Mouse (Mus musculus) spleen, adult 2 months (tissue): Measurements from ENCODE around the gene Ly6g5c. TPM values are rescaled to one million over a fixed set of nuclear protein-coding genes. Genes with fewer than 3 reads are reported as not detected.

ENCODE experiments used
- DNase-seq, 2 experiments: peaks; one replicate each; pipeline versions ENCODE4 v3.0.0 to v3.0.0-alpha.2; 2012 to 2021; ENCODE audit warnings: low spot score in 2 of 2, low read depth in 1 of 2
- H3K27ac ChIP-seq: fragments of 200-500 bp; 2 replicates; pipeline ENCODE4 v1.5.1; 2012; ENCODE audit warnings: low read length, inconsistent platforms; ENCODE audit not compliant: insufficient read depth
- H3K27me3 ChIP-seq: fragments of 200-500 bp; 2 replicates; pipeline ENCODE4 v1.6.1; 2012; ENCODE audit warnings: mild to moderate bottlenecking, moderate library complexity, low read length, inconsistent platforms; ENCODE audit not compliant: control insufficient read depth, insufficient read depth
- H3K36me3 ChIP-seq: fragments of 200-500 bp; 2 replicates; pipeline ENCODE4 v1.6.1; 2012; ENCODE audit warnings: mild to moderate bottlenecking, low read length, inconsistent platforms; ENCODE audit not compliant: control insufficient read depth, insufficient read depth
- H3K4me1 ChIP-seq: fragments of 200-500 bp; 2 replicates; pipeline ENCODE4 v1.6.1; 2011; ENCODE audit warnings: inconsistent platforms; ENCODE audit not compliant: control insufficient read depth, insufficient read depth, insufficient read length
- H3K4me3 ChIP-seq: fragments of 200-500 bp; 2 replicates; pipeline ENCODE4 v1.5.1; 2011; ENCODE audit warnings: mild to moderate bottlenecking, inconsistent platforms; ENCODE audit not compliant: insufficient read depth, insufficient read length; ENCODE audit errors: extremely low read depth
- CTCF ChIP-seq: fragments of 200-500 bp; IDR thresholded peaks from 2 replicates; pipeline ENCODE4 v1.5.1; 2011; ENCODE audit warnings: mild to moderate bottlenecking, inconsistent platforms; ENCODE audit not compliant: insufficient read depth, insufficient read length, insufficient replicate concordance; ENCODE audit errors: extremely low read depth
- POLR2A ChIP-seq: fragments of 200-500 bp; IDR thresholded peaks from 2 replicates; pipeline ENCODE4 v1.6.1; 2011; ENCODE audit warnings: low read depth, low read length, inconsistent platforms
- WGBS: fragments of 180-500 bp; shearing (Covaris S2); methylation state at CpG from one replicate; pipeline ENCODE4 v1.1.7; 2018; 5-methylcytosine and 5-hydroxymethylcytosine counted together
- polyA plus RNA-seq: library from polyadenylated mRNA; depleted of rRNA; stranded (reverse); fragments of >200 nt; gene quantifications from 2 replicates; pipeline ENCODE4 v1.2.3, GENCODE M21; 2012

Ly6g5c gene
- polyA plus RNA-seq, 1 experiment, result not detected

- Histone ChIP-seq H3K36me3 (peaks cover 14% of the 10 kb centered on the region), H3K27ac (no peak overlapping the region), H3K4me3 (no peak overlapping the region), H3K4me1 (peaks cover 5% of the 10 kb centered on the region; the same call in 1 of the 2 replicates), H3K27me3 (no peaks in the 10 kb centered on the region)
- no peak for DNase-seq
- no peak for TF ChIP-seq POLR2A
- TF ChIP-seq CTCF, result no peak
- WGBS, result 66% methylated on average over 8 of the region's 8 CpGs
Observed at GRCm38 (mm10) chr17:35090166-35090932, 17.7 kb upstream of the Ly6g5c start.

GRCm38 (mm10) chr17:35092403-35093198, 15.5 kb upstream of the Ly6g5c start:
- no peak for DNase-seq
- H3K4me3 ChIP-seq, result no peak overlapping the region
- H3K27ac ChIP-seq, result no peak overlapping the region
- no peak for TF ChIP-seq POLR2A
- TF ChIP-seq CTCF, result no peak
- WGBS, result 90% methylated on average over 14 of the region's 14 CpGs
- peaks cover 24% of the 10 kb centered on the region for H3K36me3 ChIP-seq
- peaks cover 5% of the 10 kb centered on the region; the same call in 1 of the 2 replicates for H3K4me1 ChIP-seq
- H3K27me3 ChIP-seq, result no peaks in the 10 kb centered on the region

- Histone ChIP-seq H3K36me3 (peaks cover 37% of the 10 kb centered on the region), H3K4me1 (peaks cover 5% of the 10 kb centered on the region; the same call in 1 of the 2 replicates), H3K27me3 (no peaks in the 10 kb centered on the region), H3K27ac (no peak overlapping the region), H3K4me3 (no peak overlapping the region)
- TF ChIP-seq POLR2A (no peak), CTCF (no peak)
- 87% methylated on average over 15 of the region's 15 CpGs for WGBS
- no peak for DNase-seq
Observed at GRCm38 (mm10) chr17:35094475-35095365, 13.4 kb upstream of the Ly6g5c start.

GRCm38 (mm10) chr17:35096597-35096996, 11.5 kb upstream of the Ly6g5c start:
- no peak overlapping the region for H3K27ac ChIP-seq
- no peak for DNase-seq
- H3K4me3 ChIP-seq, result no peak overlapping the region
- peaks cover 50% of the 10 kb centered on the region for H3K36me3 ChIP-seq
- WGBS, result 95% methylated on average over 12 of the region's 12 CpGs
- no peaks in the 10 kb centered on the region for H3K27me3 ChIP-seq
- no peak for TF ChIP-seq POLR2A
- no peak for TF ChIP-seq CTCF
- no peaks in the 10 kb centered on the region for H3K4me1 ChIP-seq

GRCm38 (mm10) chr17:35097164-35097655, 10.9 kb upstream of the Ly6g5c start:
- no peaks in the 10 kb centered on the region for H3K4me1 ChIP-seq
- WGBS, result 92% methylated on average over 12 of the region's 12 CpGs
- H3K27ac ChIP-seq, result no peak overlapping the region
- H3K27me3 ChIP-seq, result no peaks in the 10 kb centered on the region
- H3K4me3 ChIP-seq, result no peak overlapping the region
- DNase-seq, result no peak
- TF ChIP-seq CTCF (no peak), POLR2A (no peak)
- peaks cover 51% of the 10 kb centered on the region for H3K36me3 ChIP-seq

GRCm38 (mm10) chr17:35100196-35100765, 7.8 kb upstream of the Ly6g5c start:
- Histone ChIP-seq H3K4me3 (no peak overlapping the region), H3K27me3 (no peaks in the 10 kb centered on the region), H3K4me1 (no peaks in the 10 kb centered on the region), H3K36me3 (peaks cover 47% of the 10 kb centered on the region), H3K27ac (no peak overlapping the region)
- no peak for TF ChIP-seq CTCF
- no peak for TF ChIP-seq POLR2A
- 88% methylated on average over 10 of the region's 10 CpGs for WGBS
- DNase-seq, result no peak
